32 mouse cellular contexts compared by ENCODE assay signal in genomic region chr4:149416986-149417385, GRCm38 (mm10). TPM values are rescaled to one million over a fixed set of nuclear protein-coding genes. Genes with fewer than 3 reads are reported as not detected.
A peak's percentile ranks its signal among the peaks of the same experiment; 100 is the strongest.
DNase-seq lines count a peak whose midpoint lies in the region; ATAC-seq and TF ChIP-seq lines count a peak whose summit lies in the region.
"Had no signal": no experiment of that assay in that cellular context is flagged by ENCODE, and none has a peak within 500 bp of the region (broad histone marks: within the 10 kb centered on the region; RNA-seq: fewer than 3 reads in every experiment).

No protein-coding gene starts in this region.

- H3K4me3 ChIP-seq in gastrocnemius, adult 2 months, result no peak overlapping the region
- no peak overlapping the region for H3K4me3 ChIP-seq in intestine, embryonic 16.5 days (ENCODE audit: low read length)
- H3K4me3 ChIP-seq in intestine, embryonic 15.5 days (replicated peaks), result no peak overlapping the region
- H3K4me3 ChIP-seq in brown adipose tissue, adult 24 weeks (ENCODE audit: insufficient read depth, low read depth, low read length), result no peak overlapping the region
- no peak overlapping the region for H3K4me3 ChIP-seq in limb, embryonic 12.5 days (replicated peaks)
- H3K4me3 ChIP-seq: embryonic facial prominence, embryonic 15.5 days; forebrain, embryonic 12.5 days; midbrain, embryonic 15.5 days had no signal

- H3K9me3 ChIP-seq in intestine, embryonic 16.5 days (ENCODE audit: control insufficient read depth, low read length), result no peaks in the 10 kb centered on the region
- no peaks in the 10 kb centered on the region for H3K9me3 ChIP-seq in intestine, embryonic 15.5 days
- H3K9me3 ChIP-seq in limb, embryonic 12.5 days, result no peaks in the 10 kb centered on the region
- H3K9me3 ChIP-seq: embryonic facial prominence, embryonic 15.5 days; forebrain, embryonic 12.5 days; midbrain, embryonic 15.5 days had no signal

- 82% methylated on average over 2 of the region's 2 CpGs for WGBS in intestine, embryonic 16.5 days
- WGBS in intestine, embryonic 15.5 days, result 67% methylated on average over 2 of the region's 2 CpGs
- WGBS in limb, embryonic 12.5 days, result 77% methylated on average over 2 of the region's 2 CpGs

- intact Hi-C loops in gastrocnemius, adult 2 months (cut with DNase I), result no loop called here

- H3K4me2 ChIP-seq in intestine, embryonic 16.5 days (ENCODE audit: low read depth, low read length), result no peak overlapping the region
- H3K4me2 ChIP-seq in intestine, embryonic 15.5 days (replicated peaks), result no peak overlapping the region
- no peak overlapping the region for H3K4me2 ChIP-seq in limb, embryonic 12.5 days
- H3K4me2 ChIP-seq: embryonic facial prominence, embryonic 15.5 days; forebrain, embryonic 12.5 days; hindbrain, embryonic 14.5 days; liver, embryonic 11.5 days; midbrain, embryonic 15.5 days had no signal

- no peak for ATAC-seq in intestine, embryonic 16.5 days
- no peak for ATAC-seq in intestine, embryonic 15.5 days
- ATAC-seq in limb, embryonic 12.5 days (ENCODE audit: insufficient number of reproducible peaks, insufficient read depth, low FRiP score, low TSS enrichment, low read depth), result no peak
- ATAC-seq: forebrain, postnatal 0 days; midbrain, embryonic 15.5 days had no signal

- no peak overlapping the region for H3K9ac ChIP-seq in intestine, embryonic 16.5 days (ENCODE audit: low read depth, low read length)
- H3K9ac ChIP-seq in intestine, embryonic 15.5 days, result no peak overlapping the region
- no peak overlapping the region for H3K9ac ChIP-seq in limb, embryonic 12.5 days (replicated peaks)
- H3K9ac ChIP-seq: embryonic facial prominence, embryonic 15.5 days; forebrain, embryonic 12.5 days; forebrain, postnatal 0 days; hindbrain, embryonic 14.5 days; midbrain, embryonic 15.5 days had no signal

- no peaks in the 10 kb centered on the region for H3K27me3 ChIP-seq in intestine, embryonic 16.5 days (replicated peaks; ENCODE audit: control insufficient read depth, insufficient read depth, low read length)
- H3K27me3 ChIP-seq in intestine, embryonic 15.5 days (replicated peaks), result no peaks in the 10 kb centered on the region
- no peaks in the 10 kb centered on the region for H3K27me3 ChIP-seq in limb, embryonic 12.5 days
- H3K27me3 ChIP-seq: embryonic facial prominence, embryonic 15.5 days; forebrain, embryonic 12.5 days; midbrain, embryonic 15.5 days had no signal

- peaks cover 42% of the 10 kb centered on the region for H3K4me1 ChIP-seq in intestine, embryonic 16.5 days (ENCODE audit: control insufficient read depth, insufficient read depth, low read length)
- peaks cover 28% of the 10 kb centered on the region for H3K4me1 ChIP-seq in intestine, embryonic 15.5 days (replicated peaks)
- peaks cover 32% of the 10 kb centered on the region for H3K4me1 ChIP-seq in brown adipose tissue, adult 24 weeks (ENCODE audit: control insufficient read depth, insufficient read depth, insufficient read length, low read length)
- peaks cover 49% of the 10 kb centered on the region for H3K4me1 ChIP-seq in limb, embryonic 12.5 days (replicated peaks)

- peaks cover 6% of the 10 kb centered on the region; the same call in 1 of the 2 replicates for H3K36me3 ChIP-seq in intestine, embryonic 16.5 days (ENCODE audit: control insufficient read depth, insufficient read depth, low read length)
- no peaks in the 10 kb centered on the region for H3K36me3 ChIP-seq in intestine, embryonic 15.5 days
- H3K36me3 ChIP-seq in limb, embryonic 12.5 days, result peaks cover 9% of the 10 kb centered on the region
- H3K36me3 ChIP-seq: midbrain, embryonic 15.5 days had no signal

- H3K27ac ChIP-seq in gastrocnemius, adult 2 months, result peak overlapping the region; percentile 83
- H3K27ac ChIP-seq in intestine, embryonic 16.5 days (ENCODE audit: low read length), result peak overlapping the region; percentile 84; the same call in 1 of the 2 replicates
- H3K27ac ChIP-seq in intestine, embryonic 15.5 days, result no peak overlapping the region
- H3K27ac ChIP-seq in brown adipose tissue, adult 24 weeks (replicated peaks; ENCODE audit: low read depth, low read length), result peak overlapping the region; percentile 32; the same call in 1 of the 2 replicates
- peak overlapping the region; percentile 79; the same call in 1 of the 2 replicates for H3K27ac ChIP-seq in limb, embryonic 12.5 days
- H3K27ac ChIP-seq: forebrain, embryonic 12.5 days; hindbrain, embryonic 14.5 days; midbrain, embryonic 15.5 days had no signal

- DNase-seq in gastrocnemius, adult 2 months, result no peak
- DNase-seq in gastrocnemius, postnatal 25 days, result no peak
- DNase-seq in adrenal gland, adult 18-20 months (ENCODE audit: low spot score in 2 of 2), result no peak
- DNase-seq in urinary bladder, postnatal 25 days (ENCODE audit: low spot score), result no peak
- DNase-seq: cerebellum, adult 11-12 months; cerebellum, adult 9-11 months; embryo, embryonic 11 days; forebrain, postnatal 0 days; gastrocnemius, postnatal 14 days; heart, adult 11 months; kidney, adult 9 months; kidney, postnatal 4 days; layer of hippocampus, postnatal 36 days; lung, postnatal 36 days; right cerebral cortex, postnatal 25 days; spleen, adult 18-20 months; thymus, postnatal 14 days had no signal

- no peak for TF ChIP-seq CTCF in gastrocnemius, adult 2 months (IDR thresholded peaks at IDR 0.05)

RNA-seq across cellular contexts. Expression of gene Ube4b, which starts 9.6 kb away (rescaled TPM):
- total RNA-seq in gastrocnemius, adult 2 months (2021), result 10 to 100 TPM; 31.1 to 35.9 TPM
- total RNA-seq in gastrocnemius, postnatal 25 days (2021), result 10 to 100 TPM; 32.2 to 36.3 TPM
- 31.1 and 34.4 TPM in 2 replicates for polyA plus RNA-seq in intestine, embryonic 16.5 days (2015; fragmentation: Nextera tagmentation; extraction: Ambion mirVana)
- 34.3 and 39.0 TPM in 2 replicates for polyA plus RNA-seq in intestine, embryonic 15.5 days (2015; fragmentation: Nextera tagmentation; extraction: Ambion mirVana)
- 28.4 and 29.3 TPM in 2 replicates for polyA plus RNA-seq in brown adipose tissue, adult 24 weeks (2012; ENCODE audit: insufficient read depth, insufficient read length, missing spikeins)
- polyA plus RNA-seq in limb, embryonic 12.5 days (2016; fragmentation: Nextera tagmentation; extraction: Ambion mirVana), result 55.1 and 67.3 TPM in 2 replicates
- total RNA-seq in adrenal gland, adult 18-20 months (2021), result 10 to 100 TPM; 59.8 to 71.3 TPM

RNA-seq across cellular contexts. Expression of gene Rbp7, which starts 37.8 kb away (rescaled TPM):
- 10 to 100 TPM in 1 of 2 experiments, 1 to 10 TPM in 1; 7.9 to 21.0 TPM for total RNA-seq in gastrocnemius, adult 2 months (2021)
- 10 to 100 TPM; 17.5 to 23.0 TPM for total RNA-seq in gastrocnemius, postnatal 25 days (2021)
- polyA plus RNA-seq in intestine, embryonic 16.5 days (2015; fragmentation: Nextera tagmentation; extraction: Ambion mirVana), result 1.9 and 2.2 TPM in 2 replicates
- 1.6 and 1.8 TPM in 2 replicates for polyA plus RNA-seq in intestine, embryonic 15.5 days (2015; fragmentation: Nextera tagmentation; extraction: Ambion mirVana)
- 19.5 and 31.5 TPM in 2 replicates for polyA plus RNA-seq in brown adipose tissue, adult 24 weeks (2012; ENCODE audit: insufficient read depth, insufficient read length, missing spikeins)
- polyA plus RNA-seq in limb, embryonic 12.5 days (2016; fragmentation: Nextera tagmentation; extraction: Ambion mirVana), result not detected in 2 replicates
- total RNA-seq in adrenal gland, adult 18-20 months (2021), result 10 to 100 TPM; 18.0 to 66.4 TPM
- total RNA-seq: forebrain, postnatal 0 days; G1E; hematopoietic stem cell, adult 5-6 weeks; layer of hippocampus, adult 8-10 months; layer of hippocampus, postnatal 36 days; neutrophil, adult 5-6 weeks had no signal
- polyA plus RNA-seq: forebrain, embryonic 12.5 days; G1E; hindbrain, embryonic 14.5 days; limb, embryonic 11.5 days; liver, embryonic 11.5 days; neural tube, embryonic 11.5 days had no signal
